8 mouse cellular contexts compared by ENCODE assay signal in the genomic region with DNA sequence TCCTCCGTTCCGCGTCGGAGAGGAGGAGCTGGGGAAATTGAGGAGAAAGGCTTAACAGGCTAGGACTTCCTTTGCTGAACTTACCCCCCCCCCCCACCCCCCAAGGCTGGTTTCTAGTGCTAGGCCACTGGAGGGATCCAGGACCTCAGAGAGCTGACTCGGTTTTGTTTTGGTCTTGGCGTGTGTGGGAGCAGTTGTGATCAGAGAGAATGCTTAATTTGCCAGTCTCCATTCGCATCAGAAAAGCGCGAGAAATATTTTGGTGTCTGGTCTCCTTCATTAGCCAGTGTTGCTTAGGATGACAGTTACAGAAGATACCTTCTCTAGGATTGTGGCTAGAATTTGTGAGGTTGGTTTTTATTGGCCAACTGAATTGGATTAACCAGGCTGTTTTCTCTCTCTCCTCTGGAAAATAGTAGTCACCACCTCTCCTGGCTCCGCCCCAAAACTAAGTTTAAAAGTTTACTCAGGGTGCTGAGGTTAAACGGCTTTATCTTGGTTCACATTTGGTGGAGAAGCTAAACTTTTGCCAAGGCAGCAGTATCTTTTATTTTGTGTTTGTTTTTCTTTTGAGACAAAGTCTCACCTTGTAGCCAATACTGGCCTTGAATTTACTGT. TPM values are rescaled to one million over a fixed set of nuclear protein-coding genes. Genes with fewer than 3 reads are reported as not detected.
A peak's percentile ranks its signal among the peaks of the same experiment; 100 is the strongest.
DNase-seq lines count a peak whose midpoint lies in the region; ATAC-seq and TF ChIP-seq lines count a peak whose summit lies in the region.

No protein-coding gene starts in this region.

- H3K4me1 ChIP-seq in thymus, adult 2 months (replicated peaks; ENCODE audit: control insufficient read depth, insufficient read depth, low read length): peaks cover 3% of the 10 kb centered on the region
- peaks cover 15% of the 10 kb centered on the region for H3K4me1 ChIP-seq in heart, embryonic 16.5 days (ENCODE audit: control insufficient read depth, insufficient read depth, low read length)

- TF ChIP-seq CTCF in thymus, adult 2 months (IDR thresholded peaks at IDR 0.05; ENCODE audit: borderline replicate concordance, control insufficient read depth, extremely low read depth, insufficient read depth, low read length, poor library complexity): no peak

- H3K9ac ChIP-seq in heart, embryonic 16.5 days (ENCODE audit: low read length): peak overlapping the region; percentile 92

- H3K27me3 ChIP-seq in thymus, adult 2 months (ENCODE audit: control insufficient read depth, insufficient read depth, low read length): no peaks in the 10 kb centered on the region
- H3K27me3 ChIP-seq in heart, embryonic 16.5 days (ENCODE audit: control insufficient read depth, insufficient read depth, low read length): no peaks in the 10 kb centered on the region

- ATAC-seq in common myeloid progenitor, adult 5-6 weeks (replicated peaks; ENCODE audit: low read depth, poor library complexity, severe bottlenecking): peak; percentile 45
- peak; percentile 12; the same call in 1 of the 2 replicates for ATAC-seq in heart, embryonic 16.5 days (replicated peaks; ENCODE audit: extremely low read depth, insufficient read depth, low FRiP score)
- peak; percentile 72 for ATAC-seq in megakaryocyte-erythroid progenitor cell, adult 5-6 weeks (replicated peaks; ENCODE audit: low FRiP score, low TSS enrichment, poor library complexity, severe bottlenecking)

- H3K36me3 ChIP-seq in thymus, adult 2 months (ENCODE audit: control insufficient read depth, insufficient read depth, low read length): peaks cover 4% of the 10 kb centered on the region
- peaks cover 13% of the 10 kb centered on the region for H3K36me3 ChIP-seq in heart, embryonic 16.5 days (ENCODE audit: control insufficient read depth, insufficient read depth)

- under 1% methylated on average over 11 of the region's 11 CpGs for WGBS in thymus, adult 2 months
- 3% methylated on average over 11 of the region's 11 CpGs for WGBS in heart, embryonic 16.5 days

- peak; percentile 18 for DNase-seq in thymus, adult 2 months
- no peak for DNase-seq in thymus, postnatal 36 days
- peak; percentile 79 for DNase-seq in kidney, postnatal 14 days
- DNase-seq in thymus, postnatal 0 days (ENCODE audit: low spot score): peak; percentile 33
- DNase-seq in Muller cell, postnatal 12 days (ENCODE audit: inconsistent ontology term): no peak

- H3K9me3 ChIP-seq in heart, embryonic 16.5 days (replicated peaks; ENCODE audit: control insufficient read depth, low read length): no peaks in the 10 kb centered on the region

- H3K4me3 ChIP-seq in thymus, adult 2 months (ENCODE audit: control insufficient read depth, insufficient read depth, low read length): peak overlapping the region; percentile 74
- H3K4me3 ChIP-seq in heart, embryonic 16.5 days (ENCODE audit: low read length): peak overlapping the region; percentile 83

- peak overlapping the region; percentile 83 for H3K27ac ChIP-seq in thymus, adult 2 months (ENCODE audit: control insufficient read depth, insufficient read depth, low read length)
- peak overlapping the region; percentile 99 for H3K27ac ChIP-seq in heart, embryonic 16.5 days (ENCODE audit: low read length)

- TF ChIP-seq POLR2A in thymus, adult 2 months (IDR thresholded peaks at IDR 0.05; ENCODE audit: control insufficient read depth, extremely low read depth, insufficient read depth, low read length, poor library complexity): no peak

- H3K4me2 ChIP-seq in heart, embryonic 16.5 days (ENCODE audit: low read depth, low read length): peak overlapping the region; percentile 84

RNA-seq across cellular contexts. Expression of gene Srr, which starts 0.7 kb away (rescaled TPM):
- 6.3 and 7.7 TPM in 2 replicates for polyA plus RNA-seq in thymus, adult 2 months (2012; rRNA removed)
- total RNA-seq in common myeloid progenitor, adult 5-6 weeks (2017): 10.3 and 10.4 TPM in 2 replicates
- polyA plus RNA-seq in heart, embryonic 16.5 days (2015; fragmentation: Nextera tagmentation; extraction: Ambion mirVana): 20.3 and 22.2 TPM in 2 replicates
- total RNA-seq in megakaryocyte-erythroid progenitor cell, adult 5-6 weeks (2014; fragmentation: Nextera tagmentation): 6.9 and 9.7 TPM in 2 replicates
- total RNA-seq in megakaryocyte-erythroid progenitor cell, adult 5-6 weeks (2017): 4.9 and 7.4 TPM in 2 replicates
- 9.7 and 12.5 TPM in 2 replicates for polyA plus RNA-seq in thymus, postnatal 0 days (2015; fragmentation: Nextera tagmentation; extraction: Ambion mirVana)

RNA-seq across cellular contexts. Expression of gene Smg6, which starts 0.9 kb away (rescaled TPM):
- polyA plus RNA-seq in thymus, adult 2 months (2012; rRNA removed): 69.4 and 69.7 TPM in 2 replicates
- total RNA-seq in common myeloid progenitor, adult 5-6 weeks (2017): 46.7 and 63.4 TPM in 2 replicates
- 11.2 and 11.4 TPM in 2 replicates for polyA plus RNA-seq in heart, embryonic 16.5 days (2015; fragmentation: Nextera tagmentation; extraction: Ambion mirVana)
- 39.9 and 41.6 TPM in 2 replicates for total RNA-seq in megakaryocyte-erythroid progenitor cell, adult 5-6 weeks (2014; fragmentation: Nextera tagmentation)
- total RNA-seq in megakaryocyte-erythroid progenitor cell, adult 5-6 weeks (2017): 41.3 and 49.0 TPM in 2 replicates
- polyA plus RNA-seq in thymus, postnatal 0 days (2015; fragmentation: Nextera tagmentation; extraction: Ambion mirVana): 14.4 and 15.8 TPM in 2 replicates

RNA-seq across cellular contexts. Expression of gene Tsr1, which starts 28.6 kb away (rescaled TPM):
- polyA plus RNA-seq in thymus, adult 2 months (2012; rRNA removed): 15.4 and 17.9 TPM in 2 replicates
- total RNA-seq in common myeloid progenitor, adult 5-6 weeks (2017): 92.1 and 102 TPM in 2 replicates
- 24.7 and 25.2 TPM in 2 replicates for polyA plus RNA-seq in heart, embryonic 16.5 days (2015; fragmentation: Nextera tagmentation; extraction: Ambion mirVana)
- 80.0 and 80.7 TPM in 2 replicates for total RNA-seq in megakaryocyte-erythroid progenitor cell, adult 5-6 weeks (2014; fragmentation: Nextera tagmentation)
- total RNA-seq in megakaryocyte-erythroid progenitor cell, adult 5-6 weeks (2017): 139 and 154 TPM in 2 replicates
- polyA plus RNA-seq in thymus, postnatal 0 days (2015; fragmentation: Nextera tagmentation; extraction: Ambion mirVana): 39.5 and 41.4 TPM in 2 replicates

RNA-seq across cellular contexts. Expression of gene Sgsm2, which starts 29.6 kb away (rescaled TPM):
- 13.5 and 14.5 TPM in 2 replicates for polyA plus RNA-seq in thymus, adult 2 months (2012; rRNA removed)
- 4.2 and 8.2 TPM in 2 replicates for total RNA-seq in common myeloid progenitor, adult 5-6 weeks (2017)
- 4.7 and 4.9 TPM in 2 replicates for polyA plus RNA-seq in heart, embryonic 16.5 days (2015; fragmentation: Nextera tagmentation; extraction: Ambion mirVana)
- total RNA-seq in megakaryocyte-erythroid progenitor cell, adult 5-6 weeks (2014; fragmentation: Nextera tagmentation): 8.3 and 10.3 TPM in 2 replicates
- 3.1 and 10.1 TPM in 2 replicates for total RNA-seq in megakaryocyte-erythroid progenitor cell, adult 5-6 weeks (2017)
- polyA plus RNA-seq in thymus, postnatal 0 days (2015; fragmentation: Nextera tagmentation; extraction: Ambion mirVana): 2.2 and 3.1 TPM in 2 replicates

Comparison
In these comparisons a context has a peak if more than half of its experiments do, and no peak if none do; other contexts are left out.
1. DNase-seq: peak in thymus, adult 2 months (single experiment), kidney, postnatal 14 days (single experiment) and thymus, postnatal 0 days (single experiment); none in thymus, postnatal 36 days (0 of 2) and Muller cell, postnatal 12 days (single experiment).
2. ATAC-seq: peak in every context shown above with its lines; median percentile 72 in megakaryocyte-erythroid progenitor cell, adult 5-6 weeks; 45 in common myeloid progenitor, adult 5-6 weeks; 12 in heart, embryonic 16.5 days.